Mouse (Mus musculus) limb, embryonic 15.5 days (tissue): ENCODE data around the gene Dnajb12. TPM values are rescaled to one million over a fixed set of nuclear protein-coding genes. Genes with fewer than 3 reads are reported as not detected.

Experiments used
- ATAC-seq: fragments of 200-750 bp; cut with Nextera tagmentation; 2 replicates; pipeline ENCODE4 v1.8.0; 2017; ENCODE audit warnings: low read depth, moderate TSS enrichment; ENCODE audit not compliant: insufficient number of reproducible peaks, low FRiP score, low TSS enrichment
- H3K27ac ChIP-seq: fragments of 300-500 bp; sonication (generic); 2 replicates; pipeline ENCODE4 v1.5.1; 2015; ENCODE audit warnings: moderate library complexity, mild to moderate bottlenecking, inconsistent platforms
- H3K27me3 ChIP-seq: fragments of 300-500 bp; sonication (generic); 2 replicates; pipeline ENCODE4 v1.6.1; 2015; ENCODE audit warnings: inconsistent platforms
- H3K36me3 ChIP-seq: fragments of 300-500 bp; sonication (generic); 2 replicates; pipeline ENCODE4 v1.6.1; 2015; ENCODE audit warnings: inconsistent platforms
- H3K4me1 ChIP-seq: fragments of 300-500 bp; sonication (generic); 2 replicates; pipeline ENCODE4 v1.6.1; 2015; ENCODE audit warnings: inconsistent platforms
- H3K4me2 ChIP-seq: fragments of 300-500 bp; sonication (generic); 2 replicates; pipeline ENCODE4 v1.6.1; 2015; ENCODE audit warnings: mild to moderate bottlenecking, inconsistent platforms
- H3K4me3 ChIP-seq: fragments of 300-500 bp; sonication (generic); 2 replicates; pipeline ENCODE4 v1.5.1; 2015; ENCODE audit warnings: mild to moderate bottlenecking, inconsistent platforms
- H3K9ac ChIP-seq: fragments of 300-500 bp; sonication (generic); 2 replicates; pipeline ENCODE4 v1.6.1; 2015; ENCODE audit warnings: inconsistent platforms
- H3K9me3 ChIP-seq: fragments of 300-500 bp; sonication (generic); 2 replicates; pipeline ENCODE4 v1.6.1; 2016; ENCODE audit warnings: inconsistent platforms
- WGBS: fragments of 180-500 bp; shearing (Covaris S2); methylation state at CpG from one replicate; pipeline ENCODE4 v1.1.7; 2015; 5-methylcytosine and 5-hydroxymethylcytosine counted together
- polyA plus RNA-seq: library from polyadenylated mRNA; unstranded; fragments of >200 nt; fragmentation: Nextera tagmentation; extraction: Ambion mirVana; gene quantifications from 2 replicates; pipeline ENCODE4 v1.2.1, GENCODE M21; 2015

The Dnajb12 gene
- polyA plus RNA-seq = 19.5 and 22.9 TPM in 2 replicates

DNA sequence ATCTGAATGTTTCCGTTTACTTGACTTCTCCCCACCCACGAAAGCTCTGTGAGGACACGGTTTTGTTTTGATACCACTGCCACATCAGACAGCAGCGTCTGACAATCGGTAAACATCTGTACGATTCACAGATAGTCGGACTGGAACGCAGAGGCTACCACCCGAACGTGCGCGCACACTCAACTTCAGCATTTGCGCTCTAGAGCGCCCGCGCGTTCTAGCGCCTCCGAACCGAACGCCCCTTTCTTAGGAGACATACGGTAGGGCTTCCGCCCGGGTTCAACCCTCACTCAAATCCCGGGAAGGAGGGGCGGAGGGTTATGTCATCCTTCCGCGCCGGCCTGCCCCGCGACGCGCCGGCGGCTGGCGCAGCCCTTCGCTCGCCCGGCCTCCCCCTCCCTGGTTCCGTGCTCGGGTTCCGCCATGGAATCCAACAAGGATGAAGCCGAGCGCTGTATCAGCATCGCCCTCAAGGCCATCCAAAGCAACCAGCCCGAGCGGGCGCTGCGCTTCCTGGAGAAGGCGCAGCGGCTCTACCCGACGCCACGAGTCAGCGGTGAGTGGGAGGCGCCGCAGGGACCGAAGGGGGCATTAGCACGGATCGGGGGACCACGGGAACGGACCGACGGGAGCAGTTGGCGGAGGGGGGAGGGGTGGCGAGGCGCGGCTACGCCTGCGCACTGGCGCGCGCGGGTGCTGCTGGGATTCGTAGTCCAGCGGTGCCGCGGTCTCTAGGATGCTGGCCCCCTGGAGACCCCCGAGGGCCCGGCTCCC is at the start of gene Dnajb12:
TSS of gene Dnajb12 (plus strand) at position 302 of the 774 bp plus-strand sequence.
- H3K4me2 ChIP-seq = peak within 1 kb of the TSS; percentile 78
- peak within 1 kb of the TSS; percentile 97 for H3K9ac ChIP-seq
- H3K4me1 ChIP-seq = peaks cover 19% of the 10 kb centered on the region
- WGBS = under 1% methylated on average over 79 of the region's 80 CpGs
- peak; percentile 93 for ATAC-seq
- peaks cover 6% of the 10 kb centered on the region for H3K36me3 ChIP-seq
- H3K4me3 ChIP-seq = peak within 1 kb of the TSS; percentile 91
- no peaks in the 10 kb centered on the region for H3K9me3 ChIP-seq
- H3K27me3 ChIP-seq = no peaks in the 10 kb centered on the region
- H3K27ac ChIP-seq = peak within 1 kb of the TSS; percentile 100

DNA sequence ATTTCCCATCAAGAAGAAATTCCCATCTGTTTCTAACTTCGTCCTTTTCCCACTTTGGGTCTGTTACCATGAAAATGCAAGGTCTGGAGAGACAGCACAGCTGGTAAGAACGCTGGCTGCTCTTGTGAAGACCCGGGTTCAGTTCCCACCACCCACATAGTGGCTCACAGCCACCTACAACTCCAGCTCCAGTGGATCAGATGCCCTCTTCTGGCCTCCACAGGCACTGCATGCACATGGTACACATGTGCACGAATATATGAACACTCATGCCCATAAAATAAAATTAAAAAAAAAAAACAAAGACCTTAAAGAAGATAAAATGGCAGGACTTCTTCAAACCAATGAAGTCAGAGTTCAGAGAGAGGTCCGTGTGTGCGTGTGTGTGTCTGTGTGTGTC is 49.5 kb upstream of the Dnajb12 start:
- WGBS = 90% methylated on average over 6 of the region's 6 CpGs
- H3K9me3 ChIP-seq = no peaks in the 10 kb centered on the region
- no peak overlapping the region for H3K4me3 ChIP-seq
- 0 out of 2 replicates have a peak, but pooled peaks cover 3% of the 10 kb centered on the region for H3K4me1 ChIP-seq
- ATAC-seq = no peak
- H3K36me3 ChIP-seq = peaks cover 45% of the 10 kb centered on the region
- no peak overlapping the region for H3K9ac ChIP-seq
- H3K27ac ChIP-seq = no peak overlapping the region
- H3K4me2 ChIP-seq = no peak overlapping the region
- H3K27me3 ChIP-seq = no peaks in the 10 kb centered on the region

DNA sequence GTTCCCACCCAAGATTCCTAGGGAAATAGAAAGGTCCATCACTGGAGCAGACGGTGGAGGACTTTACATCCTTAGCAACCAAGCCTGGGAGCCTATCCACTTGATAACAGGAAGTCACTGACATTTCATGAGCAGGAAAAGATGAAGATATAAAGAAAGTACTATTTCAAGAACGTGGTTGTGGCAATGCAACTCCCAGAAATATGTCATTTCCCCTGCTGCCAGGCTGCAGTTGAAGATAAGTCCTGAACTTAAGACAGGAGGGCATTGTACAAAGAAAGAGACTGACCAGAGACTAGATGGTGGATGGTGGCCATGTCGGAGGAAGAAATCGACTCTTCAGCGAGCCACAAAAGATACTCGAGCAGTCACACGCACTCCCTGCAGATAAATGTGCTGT is 47.4 kb upstream of the Dnajb12 start:
- no peak overlapping the region for H3K4me3 ChIP-seq
- H3K27me3 ChIP-seq = no peaks in the 10 kb centered on the region
- H3K4me1 ChIP-seq = no peaks in the 10 kb centered on the region
- H3K27ac ChIP-seq = no peak overlapping the region
- H3K36me3 ChIP-seq = peaks cover 45% of the 10 kb centered on the region
- H3K4me2 ChIP-seq = no peak overlapping the region
- no peaks in the 10 kb centered on the region for H3K9me3 ChIP-seq
- no peak for ATAC-seq
- no peak overlapping the region for H3K9ac ChIP-seq
- WGBS = 91% methylated on average over 7 of the region's 7 CpGs

DNA sequence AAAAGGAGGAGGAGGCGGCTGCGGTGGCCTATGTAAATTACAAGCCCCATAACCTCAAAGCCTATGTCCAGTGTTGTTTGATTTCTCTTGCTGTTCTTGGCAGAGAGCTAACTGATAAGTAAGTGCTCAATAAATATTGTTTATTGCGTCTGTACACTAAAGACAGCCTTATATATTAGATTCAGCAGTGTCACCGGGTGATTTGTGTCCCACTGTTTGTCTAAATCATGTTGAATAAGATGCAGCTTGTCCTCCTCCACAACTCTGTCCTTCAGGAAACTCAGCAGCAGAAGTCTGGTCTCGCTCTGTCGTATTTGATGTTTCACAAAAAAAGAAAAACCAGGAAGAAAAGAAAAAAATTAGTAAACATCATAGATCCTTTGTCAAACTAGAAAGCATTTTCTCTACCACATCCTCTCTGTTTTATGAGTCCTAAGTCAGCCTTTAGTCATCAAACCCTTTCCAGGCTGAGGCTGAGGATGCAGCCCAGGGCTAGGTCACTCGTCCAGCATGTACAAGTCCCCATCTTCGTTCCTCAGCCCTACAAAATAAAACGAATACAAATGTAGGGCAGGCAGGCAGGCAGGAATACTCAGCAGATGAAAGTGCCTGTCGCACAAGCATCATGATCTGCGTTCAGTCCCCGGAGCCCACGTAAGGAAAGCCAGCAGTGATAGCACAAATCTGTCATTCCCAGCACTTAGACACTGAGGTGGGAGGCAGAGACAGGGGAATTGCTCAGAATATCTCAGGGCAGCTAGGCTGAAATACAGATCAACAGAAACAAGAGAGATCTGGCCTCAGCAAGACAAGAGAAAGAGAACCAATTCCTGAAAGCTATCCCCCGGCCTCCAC is 43.8 kb upstream of the Dnajb12 start:
- Histone ChIP-seq H3K4me1 (no peaks in the 10 kb centered on the region), H3K27ac (no peak overlapping the region), H3K36me3 (peaks cover 23% of the 10 kb centered on the region), H3K4me2 (no peak overlapping the region), H3K9ac (no peak overlapping the region), H3K4me3 (no peak overlapping the region), H3K9me3 (no peaks in the 10 kb centered on the region), H3K27me3 (no peaks in the 10 kb centered on the region)
- 87% methylated on average over 14 of the region's 14 CpGs for WGBS
- ATAC-seq = no peak

DNA sequence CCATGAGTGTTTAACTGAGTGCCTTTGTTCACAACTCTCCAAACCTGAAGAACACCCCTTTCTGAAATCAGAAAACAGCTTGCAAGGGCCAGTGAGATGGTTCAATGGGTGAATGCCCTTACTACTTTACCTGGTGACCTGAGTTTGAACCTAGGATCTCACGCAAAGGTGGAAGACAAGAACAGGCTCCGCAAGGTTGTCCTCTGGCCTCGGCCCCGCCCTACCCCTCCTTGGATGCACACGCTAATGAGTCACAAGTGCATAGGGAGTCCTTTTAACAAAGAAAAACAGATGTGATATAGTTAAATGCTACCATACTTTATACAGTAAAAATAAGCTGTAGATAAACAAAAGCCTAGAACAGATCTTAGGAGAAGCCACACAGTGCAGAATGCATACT is 41.9 kb upstream of the Dnajb12 start:
- 87% methylated on average over 5 of the region's 5 CpGs for WGBS
- no peak for ATAC-seq
- no peaks in the 10 kb centered on the region for H3K4me1 ChIP-seq
- no peaks in the 10 kb centered on the region for H3K27me3 ChIP-seq
- H3K36me3 ChIP-seq = peaks cover 14% of the 10 kb centered on the region
- no peak overlapping the region for H3K4me3 ChIP-seq
- H3K9ac ChIP-seq = no peak overlapping the region
- H3K9me3 ChIP-seq = no peaks in the 10 kb centered on the region
- H3K4me2 ChIP-seq = no peak overlapping the region
- H3K27ac ChIP-seq = no peak overlapping the region

DNA sequence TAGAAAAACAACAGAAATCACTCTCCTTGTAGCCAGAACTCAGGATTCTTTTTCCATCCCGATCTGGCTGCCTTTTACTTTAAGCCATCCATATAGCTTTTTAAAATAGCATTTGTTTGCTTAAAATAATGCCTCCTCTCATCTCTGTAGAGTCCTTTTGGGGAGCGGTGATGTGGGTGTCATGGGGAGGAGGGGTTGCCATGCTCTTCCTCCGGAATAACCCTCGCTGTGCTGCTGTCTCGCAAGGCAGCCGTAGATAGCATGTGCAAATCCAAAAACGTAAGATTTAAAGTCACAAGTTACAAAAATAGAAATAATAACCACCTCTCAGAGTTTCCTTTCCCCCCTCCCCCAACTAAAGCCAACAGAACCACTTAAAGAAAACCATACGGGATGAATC is 37.9 kb upstream of the Dnajb12 start:
- Histone ChIP-seq H3K4me3 (no peak overlapping the region), H3K36me3 (peaks cover 9% of the 10 kb centered on the region; the same call in 1 of the 2 replicates), H3K4me1 (0 out of 2 replicates have a peak, but pooled peaks cover 3% of the 10 kb centered on the region), H3K27ac (no peak overlapping the region), H3K27me3 (no peaks in the 10 kb centered on the region), H3K9ac (no peak overlapping the region), H3K4me2 (no peak overlapping the region), H3K9me3 (no peaks in the 10 kb centered on the region)
- no peak for ATAC-seq
- 88% methylated on average over 8 of the region's 8 CpGs for whole genome bisulfite sequencing

DNA sequence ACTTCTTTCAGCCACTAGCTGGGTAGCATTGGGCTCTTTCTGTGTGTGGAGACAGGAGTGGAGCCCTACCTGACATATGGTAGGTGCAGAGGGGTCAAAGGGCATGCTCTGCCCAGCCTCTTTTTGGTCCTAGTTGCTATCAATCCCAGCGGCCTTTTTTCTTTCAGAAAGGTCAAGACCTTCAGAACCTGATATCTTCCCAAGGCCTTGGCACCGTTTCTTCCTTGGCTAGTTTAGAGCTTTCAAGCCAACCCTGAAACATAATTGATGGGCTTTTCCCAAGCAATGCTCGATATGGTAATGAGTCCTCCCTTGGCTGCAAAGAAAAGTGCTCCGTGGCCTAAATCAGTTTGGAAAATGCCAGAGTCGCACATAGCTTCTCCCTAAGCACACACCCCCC is 36.2 kb upstream of the Dnajb12 start:
- no peak for ATAC-seq
- H3K9me3 ChIP-seq = no peaks in the 10 kb centered on the region
- H3K4me3 ChIP-seq = no peak overlapping the region
- H3K4me1 ChIP-seq = 0 out of 2 replicates have a peak, but pooled peaks cover 3% of the 10 kb centered on the region
- no peaks in the 10 kb centered on the region for H3K27me3 ChIP-seq
- H3K4me2 ChIP-seq = no peak overlapping the region
- 44% methylated on average over 5 of the region's 5 CpGs for WGBS
- H3K27ac ChIP-seq = no peak overlapping the region
- peaks cover 9% of the 10 kb centered on the region; the same call in 1 of the 2 replicates for H3K36me3 ChIP-seq
- no peak overlapping the region for H3K9ac ChIP-seq

DNA sequence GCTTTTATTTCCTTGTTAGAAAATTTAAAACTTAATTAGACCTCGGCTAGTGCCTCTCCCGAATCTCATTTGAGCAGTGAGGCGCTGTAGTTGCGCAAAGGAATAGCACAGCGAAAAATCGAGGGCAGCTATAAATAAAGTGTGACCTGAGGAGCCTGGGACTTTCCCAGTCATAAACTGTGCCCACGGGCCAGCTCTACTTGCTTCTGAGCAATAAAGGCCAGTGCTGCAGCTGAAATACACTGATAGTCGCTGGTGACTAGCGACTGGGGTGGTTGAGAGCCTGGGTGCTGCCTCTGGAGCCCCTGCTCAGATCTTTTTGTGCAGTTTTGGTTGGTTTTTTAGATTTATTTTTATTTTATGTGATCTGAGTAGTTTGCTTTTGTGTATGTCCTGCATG is 34.7 kb upstream of the Dnajb12 start:
- Histone ChIP-seq H3K27me3 (no peaks in the 10 kb centered on the region), H3K9me3 (no peaks in the 10 kb centered on the region), H3K4me2 (no peak overlapping the region), H3K36me3 (peaks cover 6% of the 10 kb centered on the region; the same call in 1 of the 2 replicates), H3K27ac (no peak overlapping the region), H3K4me1 (peaks cover 3% of the 10 kb centered on the region; the same call in 1 of the 2 replicates), H3K4me3 (no peak overlapping the region), H3K9ac (no peak overlapping the region)
- WGBS = 43% methylated on average over 9 of the region's 9 CpGs
- no peak for ATAC-seq

DNA sequence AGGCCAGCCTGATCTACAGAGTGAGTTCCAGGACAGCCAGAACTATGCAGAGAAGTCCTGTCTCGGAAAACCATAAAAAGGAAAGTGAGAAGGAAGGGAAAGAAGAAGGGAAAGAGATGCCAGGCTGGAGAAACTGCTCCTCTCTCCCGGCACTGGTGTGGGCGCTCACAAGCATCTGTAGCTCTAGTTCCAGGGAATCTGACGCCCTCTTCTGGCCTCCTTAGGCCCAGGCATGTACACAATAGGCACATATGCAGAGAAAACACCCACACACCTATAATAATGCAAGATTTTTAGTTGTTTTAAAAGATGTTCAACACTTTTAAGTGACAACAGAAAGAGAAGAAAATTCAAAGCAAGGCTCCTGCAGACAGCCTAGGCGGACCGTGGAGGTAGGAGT is 32.9 kb upstream of the Dnajb12 start:
- ATAC-seq = no peak
- H3K4me1 ChIP-seq = peaks cover 3% of the 10 kb centered on the region; the same call in 1 of the 2 replicates
- H3K36me3 ChIP-seq = no peaks in the 10 kb centered on the region
- 75% methylated on average over 6 of the region's 6 CpGs for WGBS
- H3K4me3 ChIP-seq = no peak overlapping the region
- no peaks in the 10 kb centered on the region for H3K9me3 ChIP-seq
- H3K27me3 ChIP-seq = no peaks in the 10 kb centered on the region
- no peak overlapping the region for H3K27ac ChIP-seq
- no peak overlapping the region for H3K9ac ChIP-seq
- H3K4me2 ChIP-seq = no peak overlapping the region

DNA sequence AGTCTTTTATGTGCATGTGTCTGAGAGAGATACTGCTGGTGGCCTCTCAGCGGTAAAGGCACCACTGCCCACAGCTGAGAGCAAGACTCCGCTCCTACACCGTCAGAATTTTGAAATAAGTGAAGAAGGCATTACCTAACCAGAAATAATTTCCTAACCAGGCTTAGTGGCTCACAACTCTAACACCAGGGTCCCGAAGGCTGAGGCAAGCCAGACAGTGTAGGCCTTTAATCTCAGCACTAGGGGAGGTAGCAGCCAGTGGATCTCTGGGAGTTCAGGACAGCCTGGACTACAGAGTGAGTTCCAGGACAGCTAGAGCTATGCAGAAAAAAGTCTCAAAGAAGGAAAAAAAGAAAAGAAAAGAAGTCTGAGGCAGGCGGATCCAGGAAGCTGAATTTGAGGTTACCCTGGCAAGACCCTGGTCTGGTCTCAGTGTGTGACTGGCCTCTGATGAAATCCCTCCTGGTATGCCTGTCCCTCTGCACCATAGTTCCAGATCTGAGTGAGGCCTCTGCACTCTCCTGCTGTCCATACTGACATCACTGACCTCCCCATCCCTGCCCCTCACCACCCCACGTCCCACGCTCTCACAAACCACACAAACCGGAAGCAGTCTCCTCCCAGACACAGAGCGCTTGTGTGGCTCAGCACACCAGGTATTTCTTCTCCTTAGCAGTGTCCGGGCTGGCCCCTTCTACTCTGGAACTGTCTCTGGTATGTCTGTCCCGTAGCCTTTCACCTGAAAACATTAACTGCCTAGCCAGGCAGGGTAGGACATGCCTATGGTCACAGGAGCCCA is 31.1 kb upstream of the Dnajb12 start:
- Histone ChIP-seq H3K4me3 (no peak overlapping the region), H3K4me2 (no peak overlapping the region), H3K27me3 (no peaks in the 10 kb centered on the region), H3K36me3 (no peaks in the 10 kb centered on the region), H3K4me1 (peaks cover 3% of the 10 kb centered on the region; the same call in 1 of the 2 replicates), H3K27ac (peak overlapping the region; percentile 22; the same call in 1 of the 2 replicates), H3K9ac (no peak overlapping the region), H3K9me3 (no peaks in the 10 kb centered on the region)
- no peak for ATAC-seq
- 67% methylated on average over 11 of the region's 11 CpGs for WGBS

DNA sequence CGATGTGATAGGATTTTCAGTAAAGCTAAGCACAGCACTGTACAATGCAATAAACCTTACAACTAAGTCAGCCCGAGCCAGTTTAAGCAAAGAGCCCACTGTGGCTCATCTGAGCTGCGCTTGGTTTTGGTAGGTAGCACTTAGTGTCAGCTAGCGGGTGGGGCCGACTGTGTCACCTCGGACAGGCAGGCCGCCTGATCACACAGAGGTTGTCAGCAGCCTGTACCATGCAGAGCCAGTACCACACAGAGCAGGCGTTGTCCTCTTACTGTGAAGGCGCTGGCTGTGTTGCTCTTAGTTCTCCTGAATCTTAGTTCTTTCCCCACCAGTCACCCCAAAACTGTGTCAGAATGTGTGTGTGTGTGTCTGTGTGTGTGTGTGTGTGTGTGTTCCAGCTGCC is 30.4 kb upstream of the Dnajb12 start:
- no peak overlapping the region for H3K4me3 ChIP-seq
- no peaks in the 10 kb centered on the region for H3K36me3 ChIP-seq
- H3K27ac ChIP-seq = no peak overlapping the region
- H3K4me2 ChIP-seq = no peak overlapping the region
- H3K27me3 ChIP-seq = no peaks in the 10 kb centered on the region
- H3K9me3 ChIP-seq = no peaks in the 10 kb centered on the region
- ATAC-seq = no peak
- no peak overlapping the region for H3K9ac ChIP-seq
- H3K4me1 ChIP-seq = peaks cover 2% of the 10 kb centered on the region; the same call in 1 of the 2 replicates
- WGBS = 54% methylated on average over 9 of the region's 9 CpGs
